Mouse (Mus musculus) heart, postnatal 4 days (tissue): ENCODE measurements at regions not wholly inside any gene's neighbourhood (a gene's known extent, or its start where the extent isn't known, plus 50 kb on each side); places are given as distances from the start of the nearest gene placed in this dataset.

Source experiments
- DNase-seq: peaks from one replicate; pipeline ENCODE4 v3.0.0; 2021

DNA sequence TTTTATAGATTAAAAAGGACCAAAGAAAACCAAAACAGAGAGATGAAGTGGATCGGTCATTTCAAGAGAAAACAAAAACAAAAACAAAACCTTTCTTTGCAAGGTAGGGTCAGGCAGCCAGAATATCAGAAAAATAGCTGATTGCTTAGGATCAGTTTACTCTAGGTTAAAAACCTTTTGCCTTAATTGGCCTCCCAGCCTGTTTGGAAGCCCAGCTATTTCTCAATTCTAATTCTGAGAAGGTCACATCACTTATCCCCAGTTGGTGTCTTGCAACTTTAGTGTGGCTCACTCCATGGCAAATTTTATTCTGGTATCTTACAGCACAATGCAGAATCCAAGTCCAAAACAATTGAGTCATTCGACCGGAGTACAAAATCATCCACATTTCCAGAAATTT lies 70.0 kb downstream of the 1190002N15Rik start:
- DNase-seq: no peak

DNA sequence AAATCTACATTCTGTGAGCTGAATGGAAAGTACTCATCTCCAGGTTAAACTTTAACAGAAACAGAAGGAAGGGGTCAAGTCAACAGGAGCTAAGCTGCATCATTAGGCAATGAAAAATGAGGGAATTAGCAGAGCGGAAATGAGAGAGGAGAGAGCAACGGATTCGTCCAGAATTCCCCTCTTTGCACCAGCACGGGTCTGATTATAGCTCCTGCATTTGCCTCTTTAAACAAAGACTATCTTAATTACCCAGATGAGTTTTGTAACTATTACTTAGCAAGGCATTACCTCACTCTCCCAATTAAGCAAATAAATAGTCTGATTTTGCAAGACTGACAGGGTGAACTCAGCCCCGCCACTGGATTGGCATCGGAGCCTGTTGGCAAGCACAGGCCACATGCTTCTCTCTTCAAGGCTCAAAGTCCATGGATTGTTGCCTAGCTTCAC lies 81.8 kb downstream of the 1190002N15Rik start:
- DNase-seq: no peak

DNA sequence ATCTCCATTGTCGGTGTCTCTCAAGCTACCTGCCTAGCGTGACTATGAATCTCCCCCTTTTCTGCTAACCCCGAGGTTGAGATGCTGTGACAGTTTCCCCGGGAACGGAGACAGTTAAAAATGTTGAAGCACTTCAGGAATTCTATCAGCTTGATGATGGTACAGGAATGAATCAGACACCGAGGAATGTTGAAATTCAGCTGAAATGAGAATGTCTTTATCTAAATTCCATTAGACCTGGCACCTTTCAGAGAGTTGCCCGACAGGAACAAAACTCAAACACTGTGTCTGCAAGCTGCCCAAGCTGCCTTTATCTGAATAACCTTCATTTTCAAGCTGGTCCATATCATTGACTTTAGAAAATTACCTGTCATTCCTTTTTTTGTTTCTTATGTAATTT lies 82.4 kb downstream of the 1190002N15Rik start:
- DNase-seq: no peak

DNA sequence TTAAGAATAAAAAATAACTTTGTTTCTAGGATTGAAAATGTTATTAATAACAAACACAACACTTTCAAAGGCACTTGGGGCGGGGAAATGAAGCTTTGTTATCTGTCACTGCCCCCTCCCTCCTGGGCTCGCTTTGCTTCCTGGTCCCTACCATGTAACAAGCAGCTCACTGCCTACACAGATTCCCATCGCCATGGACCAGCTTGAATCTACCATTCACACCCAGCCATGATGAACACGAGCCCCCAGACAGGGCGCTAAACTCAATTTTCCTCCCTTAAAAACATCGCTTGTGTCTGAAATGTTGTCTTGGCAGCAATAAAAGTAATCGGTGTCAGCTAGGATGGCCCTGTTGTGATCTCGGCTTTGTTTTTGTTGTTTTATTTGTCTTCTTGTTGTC lies 88.0 kb downstream of the 1190002N15Rik start:
- no peak for DNase-seq

DNA sequence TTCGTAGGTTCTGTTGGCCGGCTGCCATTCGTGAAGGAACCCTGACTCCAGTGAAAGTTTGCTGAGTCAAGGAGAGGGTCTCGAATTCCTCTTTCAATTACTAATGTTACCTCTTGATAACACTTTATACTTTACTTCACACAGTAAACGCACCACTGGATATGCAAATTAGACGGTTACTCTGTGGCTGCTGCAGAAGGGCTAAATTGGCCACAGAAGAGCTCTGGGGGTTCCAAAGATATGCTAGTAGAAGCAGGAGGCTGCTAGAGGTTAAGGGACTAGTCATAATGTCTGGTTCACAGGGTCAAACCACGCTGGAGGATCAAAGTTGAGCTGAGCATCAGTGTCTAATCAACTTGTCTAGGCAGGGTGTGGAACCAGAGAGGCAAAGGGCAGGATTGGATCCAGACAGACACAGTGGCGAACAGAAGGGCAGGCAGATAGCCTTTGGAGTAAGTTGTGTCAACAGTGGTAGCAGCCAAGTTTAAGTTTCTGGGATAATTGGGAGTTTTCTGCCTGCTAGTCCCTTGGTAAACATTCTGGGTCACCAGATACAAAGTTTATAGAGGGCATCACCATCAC lies 91.6 kb downstream of the 1190002N15Rik start:
- DNase-seq: no peak

DNA sequence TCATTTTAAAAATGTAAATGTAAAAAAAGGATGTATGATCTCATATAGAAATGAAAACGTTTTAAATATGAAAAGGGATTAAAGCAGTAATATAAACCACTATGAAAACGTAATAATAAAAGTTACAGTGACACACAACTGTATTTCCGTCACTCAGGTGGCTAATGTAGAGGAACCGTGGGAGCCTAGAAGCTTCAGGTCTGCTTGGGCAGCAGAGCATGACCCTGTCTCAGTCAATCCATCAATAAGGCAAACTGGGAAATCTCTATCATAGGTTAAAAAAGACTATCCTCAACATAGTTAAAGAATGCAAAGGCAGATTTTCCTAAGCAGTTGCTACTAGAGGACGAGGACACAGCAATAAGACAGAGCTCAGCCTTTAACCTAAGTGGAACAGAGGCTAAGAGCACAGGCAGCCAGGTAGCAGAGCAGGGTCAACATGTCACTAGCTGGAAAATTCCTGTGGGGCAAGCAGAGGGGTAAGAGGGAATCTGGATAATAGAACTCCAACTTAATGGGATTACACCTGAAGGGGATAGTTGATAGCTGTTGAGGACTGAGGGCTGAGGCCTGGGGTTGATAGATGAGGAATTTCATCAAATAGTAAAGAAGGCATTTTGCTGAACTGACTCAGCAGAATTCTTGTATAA lies 93.6 kb downstream of the 1190002N15Rik start:
- DNase-seq: no peak

DNA sequence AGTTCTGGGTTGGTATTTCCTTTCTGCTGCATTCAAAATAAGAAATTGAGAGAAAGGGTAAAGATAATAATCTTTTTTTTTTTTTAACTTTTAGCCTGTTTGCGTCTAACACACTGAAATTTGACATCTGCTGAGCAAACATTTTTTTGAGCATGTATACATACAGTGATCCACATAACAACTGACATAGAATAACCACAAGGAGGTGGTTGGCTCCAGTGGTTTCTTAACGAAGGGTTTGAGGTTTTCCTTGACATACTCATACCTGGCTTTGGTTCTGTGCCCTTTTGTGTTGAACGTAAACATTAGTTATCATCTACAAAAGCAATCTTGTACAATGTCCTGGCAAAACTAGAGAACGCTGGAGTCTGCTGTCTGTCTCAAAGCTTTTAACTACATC lies 96.5 kb downstream of the 1190002N15Rik start:
- no peak for DNase-seq

DNA sequence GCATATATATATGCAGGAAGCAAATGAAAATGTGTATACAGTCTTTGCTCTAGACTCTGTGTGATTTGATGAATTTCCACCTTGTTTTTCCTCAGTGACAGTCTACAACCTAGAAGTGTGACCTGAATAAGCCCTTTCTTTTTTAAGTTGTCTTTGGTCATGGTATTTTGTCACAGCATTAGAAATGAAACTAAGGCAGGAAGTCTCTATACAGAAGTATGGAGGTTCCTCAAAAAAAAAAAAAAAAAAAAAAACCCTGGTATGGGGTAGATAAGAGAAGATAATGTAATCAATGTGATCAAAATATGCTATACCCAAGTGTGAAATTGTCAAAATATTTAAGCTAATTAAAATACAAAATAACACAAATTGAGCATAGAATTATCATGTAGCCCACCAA lies 104.4 kb downstream of the 1190002N15Rik start:
- DNase-seq: no peak

DNA sequence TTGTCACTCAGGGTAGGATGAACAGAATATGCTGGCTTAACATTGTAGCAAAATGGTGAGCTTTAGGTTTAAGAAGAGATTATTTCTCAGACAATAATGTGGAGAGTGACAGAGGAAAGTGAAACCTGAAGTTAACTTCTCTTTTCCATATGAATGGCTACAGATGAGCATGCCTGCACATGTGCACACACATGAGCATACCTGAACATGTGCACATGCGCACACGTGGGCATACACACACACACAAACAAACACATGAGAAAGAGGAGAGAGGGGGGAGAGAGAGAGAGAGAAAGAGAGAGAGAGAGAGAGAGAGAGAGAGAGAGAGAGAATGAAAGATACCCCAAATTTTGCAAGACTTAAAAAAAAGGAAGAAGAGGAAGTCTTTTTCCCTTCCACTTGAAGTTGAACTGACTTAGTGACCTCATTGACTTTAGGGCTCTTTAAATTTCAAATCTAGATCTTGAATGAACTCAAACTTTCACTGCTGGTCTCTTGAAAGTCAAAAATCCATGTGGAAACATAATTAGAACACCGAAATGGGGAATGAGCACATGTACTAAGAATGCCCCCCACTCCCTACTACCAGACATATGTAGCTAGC lies 105.6 kb downstream of the 1190002N15Rik start:
- DNase-seq: no peak

DNA sequence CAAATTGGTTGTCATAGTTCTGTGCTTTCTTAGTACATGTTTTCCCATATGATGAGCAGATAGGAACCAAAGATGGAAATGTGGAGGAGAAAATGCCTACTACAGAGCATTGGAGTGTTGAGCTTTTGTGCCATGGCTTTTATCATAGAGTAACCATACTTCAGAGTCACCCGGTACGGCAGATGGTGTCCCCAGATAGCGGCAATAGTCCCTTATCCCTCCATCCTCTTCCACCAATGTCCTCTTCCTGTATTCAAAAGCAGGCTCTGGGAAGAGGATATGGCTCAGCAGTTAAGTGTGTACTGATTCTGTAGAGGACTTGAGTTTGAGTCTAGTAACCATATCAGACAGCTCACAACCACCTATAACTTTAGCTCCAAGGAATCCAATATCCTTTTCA lies 106.3 kb downstream of the 1190002N15Rik start:
- no peak for DNase-seq

DNA sequence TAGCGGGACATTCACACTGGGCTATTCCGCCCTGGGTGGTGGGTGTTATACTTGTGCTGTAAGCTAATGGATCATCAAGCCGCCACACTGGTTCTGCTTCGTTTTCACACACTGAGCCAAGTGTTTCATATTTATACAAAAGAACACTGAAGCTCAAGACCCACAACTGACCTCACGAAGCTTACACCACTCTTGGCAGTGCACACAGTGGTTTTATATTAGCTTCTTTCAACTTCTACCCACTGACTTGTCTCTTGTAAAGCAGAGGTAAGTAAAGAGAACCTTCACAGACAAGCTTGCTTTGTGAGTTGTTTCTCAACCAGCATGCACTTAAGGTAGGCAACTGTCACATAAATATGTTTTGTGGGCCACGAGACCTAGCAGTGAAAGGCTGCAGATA lies 106.9 kb downstream of the 1190002N15Rik start:
- no peak for DNase-seq

DNA sequence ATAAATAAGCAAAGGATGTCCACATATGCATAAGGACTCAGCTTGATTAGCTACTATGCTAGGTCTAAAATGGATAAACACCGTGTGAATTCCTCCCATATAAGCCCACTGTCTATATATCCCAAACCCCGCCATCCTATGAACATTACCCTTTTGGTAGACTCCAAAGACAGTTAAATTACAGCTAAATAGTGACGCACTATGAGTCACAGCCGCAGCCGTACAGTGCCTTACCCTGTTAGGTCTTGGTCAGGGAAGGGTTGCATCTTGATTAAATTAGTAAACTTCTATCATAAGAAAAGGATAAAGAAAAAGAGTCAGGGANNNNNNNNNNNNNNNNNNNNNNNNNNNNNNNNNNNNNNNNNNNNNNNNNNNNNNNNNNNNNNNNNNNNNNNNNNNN lies 111.1 kb downstream of the 1190002N15Rik start:
- no peak for DNase-seq

DNA sequence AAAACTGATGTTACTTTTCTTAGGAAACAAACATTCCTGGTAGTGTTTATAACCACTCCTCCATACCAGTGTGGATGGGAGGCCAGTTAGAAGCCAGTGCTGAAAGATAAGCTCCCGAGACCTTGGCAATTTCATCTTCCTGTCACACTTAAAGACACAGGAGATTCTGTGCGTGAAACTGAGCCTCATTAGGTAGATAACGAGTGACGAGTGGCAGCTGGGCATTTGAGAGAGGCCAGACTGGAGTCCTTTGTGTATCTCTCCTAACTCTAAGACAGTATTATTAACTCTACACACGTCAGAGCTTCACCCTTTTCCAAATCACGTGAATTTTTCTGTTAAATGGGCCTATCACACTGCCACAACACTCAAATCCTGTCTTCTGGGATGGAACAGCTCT lies 112.1 kb downstream of the 1190002N15Rik start:
- no peak for DNase-seq

DNA sequence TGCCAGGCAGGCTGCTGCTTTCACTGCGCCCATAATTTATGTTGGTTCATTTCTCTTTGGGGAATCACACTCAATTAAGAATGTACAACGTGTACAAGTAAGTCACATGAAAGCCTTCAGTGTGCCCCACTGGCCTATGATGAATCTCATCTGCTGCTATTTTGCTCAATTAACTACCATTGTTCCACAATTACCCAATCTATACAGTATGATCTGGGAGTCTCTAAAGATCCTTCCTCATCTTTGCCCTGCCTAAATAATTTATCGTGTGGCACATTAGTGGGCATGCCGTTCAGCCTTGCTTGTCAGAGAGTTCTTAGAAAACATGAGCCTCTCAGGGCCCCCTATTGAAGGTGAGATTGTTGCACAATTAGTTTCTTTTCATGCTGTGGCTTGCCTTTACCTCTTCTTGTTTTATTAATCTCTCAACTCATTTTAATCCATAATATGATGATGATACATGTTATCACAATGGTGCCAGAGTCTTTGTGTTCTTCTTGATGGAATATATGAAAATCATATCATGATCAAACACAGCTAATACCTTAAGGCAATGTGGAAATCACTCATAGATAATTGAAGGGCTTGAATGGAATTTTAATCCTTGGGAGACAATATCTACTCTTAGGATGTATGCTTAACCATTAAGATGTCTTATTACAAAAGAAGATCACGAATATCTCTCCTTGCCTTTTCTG lies 113.3 kb downstream of the 1190002N15Rik start:
- no peak for DNase-seq

DNA sequence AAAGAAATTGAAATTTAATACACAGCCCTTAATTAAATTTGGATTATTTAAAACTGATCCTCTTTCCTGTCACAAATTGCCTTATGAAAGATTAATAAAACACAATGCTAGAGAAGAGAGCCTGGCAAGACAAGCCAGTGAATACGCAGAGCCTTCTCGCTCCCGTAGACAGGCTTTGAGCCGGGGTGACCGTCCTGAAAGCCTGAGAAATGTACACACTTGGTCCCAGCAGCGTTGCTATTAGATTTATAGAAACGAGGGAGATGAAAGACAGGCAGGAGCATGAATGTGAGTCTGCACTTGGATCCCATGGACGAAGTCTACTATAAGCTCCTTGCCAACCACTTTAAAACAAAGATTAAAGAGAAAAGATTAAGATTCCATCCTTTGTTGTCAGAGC lies 127.3 kb downstream of the 1190002N15Rik start:
- DNase-seq: no peak

DNA sequence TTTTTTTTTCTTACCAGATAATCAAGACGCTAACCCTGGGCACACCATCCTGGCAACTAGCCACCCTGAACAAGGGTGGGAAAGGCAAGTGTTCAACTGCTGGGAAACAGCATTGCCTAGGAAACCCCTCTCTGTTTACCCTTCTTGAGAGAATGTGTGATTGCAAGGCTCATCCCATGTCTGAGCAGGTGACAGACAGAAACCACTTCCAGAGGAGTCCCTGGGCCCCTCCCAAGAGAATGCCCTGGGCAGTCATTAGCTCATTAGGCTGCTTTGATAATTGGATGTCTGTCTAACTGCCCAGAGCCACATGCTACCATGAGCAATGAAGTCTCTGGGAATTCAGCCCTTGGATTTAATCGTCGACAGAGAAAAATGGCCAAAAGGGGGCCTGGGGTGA lies 127.8 kb downstream of the 1190002N15Rik start:
- DNase-seq: no peak

DNA sequence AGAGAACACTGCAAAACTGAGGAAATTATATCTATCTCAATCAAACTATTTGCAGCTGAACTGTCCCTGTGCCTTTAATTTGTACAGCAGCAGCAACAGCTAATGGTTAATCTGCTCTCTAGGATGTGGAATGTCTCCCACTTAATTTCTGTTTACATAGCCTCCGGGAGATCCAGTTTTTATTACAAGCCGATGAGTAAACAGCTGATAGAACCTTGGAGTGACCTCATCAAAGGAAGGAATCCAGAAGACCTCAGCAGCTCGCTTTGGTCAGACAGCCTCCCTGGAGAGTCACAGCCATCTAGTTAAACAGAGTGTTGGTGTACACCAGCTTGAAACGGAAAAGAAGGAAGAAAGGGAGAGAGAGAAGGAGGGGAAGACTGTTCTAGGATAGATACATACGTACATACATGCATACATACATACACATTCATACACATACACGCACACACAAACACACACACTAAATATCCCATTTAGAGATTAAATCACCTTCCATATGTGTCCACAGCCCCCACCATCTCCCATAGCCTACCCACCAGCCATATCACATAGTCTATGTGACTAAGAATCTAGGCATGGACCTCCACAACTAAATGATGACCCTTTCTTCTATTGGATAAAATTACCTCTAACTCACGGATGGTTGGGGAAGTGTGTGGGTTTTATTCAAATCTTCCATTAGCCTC lies 129.1 kb downstream of the 1190002N15Rik start:
- DNase-seq: peak; percentile 11

DNA sequence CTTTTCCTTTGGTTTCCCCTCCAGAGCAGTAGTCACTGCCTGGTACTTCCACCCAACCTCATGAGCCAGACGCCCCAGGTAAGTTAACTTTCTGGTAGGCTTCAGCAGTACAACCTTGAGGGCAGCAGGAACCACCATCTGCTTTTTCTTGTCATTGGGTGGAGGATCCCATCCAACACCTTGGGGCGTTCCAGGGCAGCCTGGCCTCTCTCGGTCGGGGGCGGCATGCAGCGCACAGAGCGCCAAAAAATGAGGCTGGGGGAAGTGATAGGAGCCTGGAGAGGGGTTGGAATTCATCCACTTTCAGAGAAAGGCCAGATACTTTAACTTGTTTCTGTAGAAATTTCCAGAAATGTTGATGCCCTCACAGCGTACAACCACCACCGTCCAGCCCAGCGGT lies 130.2 kb downstream of the 1190002N15Rik start:
- DNase-seq: no peak

DNA sequence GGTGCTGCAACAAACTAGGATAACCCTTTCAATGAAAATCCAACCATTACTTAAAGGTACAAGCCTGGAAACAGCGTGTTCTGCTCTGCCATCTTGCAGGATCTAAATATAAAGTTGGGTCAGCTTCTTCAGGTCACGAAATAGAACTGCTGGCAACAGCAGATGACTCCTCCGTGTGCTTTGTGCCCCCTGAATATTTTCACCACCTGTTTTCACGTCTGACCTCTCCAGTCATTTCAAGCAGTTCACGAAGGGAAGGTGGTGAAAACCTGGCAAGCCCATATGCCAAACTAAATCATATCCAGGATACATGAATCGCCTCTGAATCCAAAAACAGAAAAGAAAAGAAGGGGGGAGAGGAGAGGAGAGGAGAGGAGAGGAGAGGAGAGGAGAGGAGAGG lies 133.3 kb downstream of the 1190002N15Rik start:
- DNase-seq: no peak

DNA sequence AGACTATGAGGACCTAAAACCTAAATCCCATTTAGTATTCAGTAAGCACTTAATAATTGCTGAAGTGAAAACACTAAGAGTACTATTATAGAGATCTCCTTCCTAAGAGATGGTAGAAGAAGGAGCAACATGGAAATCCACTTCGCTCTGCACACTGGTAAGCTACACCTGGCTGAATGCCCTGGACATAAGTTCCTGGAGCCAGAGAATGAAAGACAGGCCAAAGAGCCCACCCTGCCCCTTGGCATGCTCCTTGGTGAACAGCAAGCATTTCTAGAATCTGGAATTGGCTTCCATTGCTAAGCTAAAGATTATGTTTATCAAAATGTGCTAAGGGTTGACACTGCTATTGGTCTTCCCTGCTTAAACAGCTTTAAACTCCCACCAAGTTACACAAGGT lies 137.3 kb downstream of the 1190002N15Rik start:
- DNase-seq: no peak

DNA sequence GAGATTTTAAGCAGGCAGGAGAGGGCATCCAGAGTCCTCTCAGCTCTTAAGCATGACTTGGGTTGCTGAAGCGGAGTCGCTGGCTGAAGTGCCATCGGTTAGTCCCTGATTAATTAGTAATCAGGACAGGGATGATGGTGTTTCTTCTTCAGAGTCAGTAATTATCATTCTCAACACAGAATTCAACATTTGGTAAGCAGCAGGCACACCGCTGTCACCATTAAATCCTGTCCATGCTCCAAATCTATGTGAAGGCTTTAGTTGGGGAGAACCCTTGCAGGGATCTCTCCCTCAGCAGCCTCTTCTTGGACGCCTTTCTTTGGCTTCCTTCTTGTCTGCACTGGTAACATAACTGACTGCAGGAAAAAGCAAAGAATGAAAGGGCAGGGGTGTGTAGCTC lies 142.7 kb downstream of the 1190002N15Rik start:
- DNase-seq: no peak

DNA sequence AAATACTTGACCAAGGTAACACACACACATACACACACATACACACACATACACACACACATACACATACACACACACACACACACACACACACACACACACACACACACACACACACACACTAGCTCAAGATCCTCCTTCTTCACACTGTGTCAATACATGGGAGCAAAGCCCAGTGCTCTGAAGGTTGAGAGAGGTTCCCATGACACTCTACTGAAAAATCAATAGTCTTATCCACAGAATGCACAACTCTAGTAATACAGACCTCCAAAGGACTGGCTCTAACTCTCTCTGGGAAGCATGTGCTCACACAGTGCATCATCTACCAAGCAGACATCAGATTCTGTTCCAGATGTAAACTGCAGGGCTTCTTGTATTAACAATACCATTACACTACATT lies 151.7 kb downstream of the 1190002N15Rik start:
- DNase-seq: no peak

DNA sequence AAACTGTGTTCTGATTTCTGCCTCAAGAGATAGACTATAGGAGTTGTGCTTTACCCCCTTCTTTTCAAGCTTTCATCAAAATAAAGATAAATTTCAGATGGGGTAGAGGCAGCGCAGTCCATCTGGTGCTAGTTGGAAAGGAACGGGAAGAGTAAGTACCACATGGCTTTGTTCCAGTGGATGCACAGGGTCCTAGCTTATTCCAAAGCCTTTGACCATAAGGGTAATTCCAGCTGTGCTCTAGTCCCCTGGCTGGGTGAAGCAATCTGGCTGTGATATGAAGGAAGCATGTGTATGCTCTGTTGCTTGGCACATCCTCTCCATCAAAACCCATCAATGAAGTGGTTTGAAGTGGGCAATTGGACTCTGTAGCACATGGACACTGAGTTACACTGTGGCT lies 155.6 kb downstream of the 1190002N15Rik start:
- no peak for DNase-seq
